ENCODE assay signal across 10 mouse cellular contexts in the genomic region with DNA sequence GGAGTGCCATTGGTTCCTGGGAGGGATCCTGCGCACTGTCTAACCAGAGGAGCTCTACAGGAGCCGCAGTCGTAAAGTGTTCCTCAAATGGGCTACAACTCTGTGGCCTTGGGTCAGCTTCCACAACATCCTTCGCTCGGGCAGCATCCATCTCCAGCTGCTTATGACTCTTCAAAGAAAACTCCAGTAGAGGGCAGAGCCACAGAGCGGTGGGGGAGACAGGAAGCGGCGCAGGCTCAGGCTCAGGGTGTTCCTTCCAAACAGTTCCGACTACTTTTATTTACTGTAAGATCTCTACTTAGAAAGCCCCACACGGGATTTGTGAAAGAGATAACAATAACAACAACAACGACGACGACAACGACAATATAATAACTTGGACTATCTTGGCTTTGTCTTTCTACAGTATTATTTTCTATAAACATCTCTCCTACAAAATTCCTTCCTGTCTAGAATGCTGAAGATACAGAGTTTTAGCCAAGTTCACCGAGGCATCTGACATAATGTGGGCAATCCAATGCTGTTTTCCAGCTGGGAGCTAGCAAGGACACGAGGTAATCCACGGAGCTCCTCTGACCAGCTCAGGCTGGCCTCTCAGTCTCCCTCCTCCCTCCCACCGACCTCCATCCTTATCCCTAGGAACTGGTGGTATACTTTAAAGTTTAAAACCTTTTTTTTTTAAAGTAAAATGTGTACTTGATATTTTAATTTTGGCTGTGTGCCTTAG.
DNase-seq lines count a peak whose midpoint lies in the region; ATAC-seq lines count a peak whose summit lies in the region.
"Had no signal": no experiment of that assay in that cellular context is flagged by ENCODE, and none has a peak within 500 bp of the region (broad histone marks: within the 10 kb centered on the region; RNA-seq: fewer than 3 reads in every experiment).

No protein-coding gene starts in this region.

- 0 out of 2 replicates have a peak overlapping the region, but pooled peaks have one; percentile 14 for H3K27ac ChIP-seq in embryonic facial prominence, embryonic 13.5 days
- H3K27ac ChIP-seq: midbrain, embryonic 12.5 days had no signal

- no peak overlapping the region for H3K4me2 ChIP-seq in embryonic facial prominence, embryonic 13.5 days
- H3K4me2 ChIP-seq: midbrain, embryonic 12.5 days had no signal

- intact Hi-C loops in gastrocnemius, postnatal 14 days (cut with DNase I; ENCODE audit: low total_unique reads) = no loop called here

- no peaks in the 10 kb centered on the region for H3K27me3 ChIP-seq in embryonic facial prominence, embryonic 13.5 days
- H3K27me3 ChIP-seq: midbrain, embryonic 12.5 days had no signal

- H3K4me3 ChIP-seq in embryonic facial prominence, embryonic 13.5 days = no peak overlapping the region
- H3K4me3 ChIP-seq: midbrain, embryonic 12.5 days had no signal

- 51% methylated on average over 18 of the region's 18 CpGs for WGBS in embryonic facial prominence, embryonic 13.5 days

- ATAC-seq in embryonic facial prominence, embryonic 13.5 days (ENCODE audit: insufficient number of reproducible peaks, insufficient read depth, low FRiP score, low TSS enrichment, low read depth) = no peak

- peaks cover 23% of the 10 kb centered on the region for H3K4me1 ChIP-seq in embryonic facial prominence, embryonic 13.5 days
- H3K4me1 ChIP-seq: midbrain, embryonic 12.5 days had no signal

- no peaks in the 10 kb centered on the region for H3K9me3 ChIP-seq in embryonic facial prominence, embryonic 13.5 days
- H3K9me3 ChIP-seq: G1E; midbrain, embryonic 12.5 days had no signal

- DNase-seq in gastrocnemius, postnatal 14 days = peak; percentile 35
- no peak for DNase-seq in gastrocnemius, postnatal 10 days
- DNase-seq in 3T3-L1 (ENCODE audit: low read depth, low spot score) = peak; percentile 9
- DNase-seq in kidney, postnatal 25 days = peak; percentile 51 to 62
- DNase-seq in cerebellum, adult 8-10 months = no peak
- no peak for DNase-seq in urinary bladder, adult 2 months (ENCODE audit: low spot score)
- DNase-seq in urinary bladder, postnatal 25 days (ENCODE audit: low spot score) = no peak

- no peak overlapping the region for H3K9ac ChIP-seq in embryonic facial prominence, embryonic 13.5 days
- H3K9ac ChIP-seq: midbrain, embryonic 12.5 days had no signal

- no peaks in the 10 kb centered on the region for H3K36me3 ChIP-seq in embryonic facial prominence, embryonic 13.5 days
- H3K36me3 ChIP-seq: midbrain, embryonic 12.5 days had no signal

Comparison
In these comparisons a context has a peak if more than half of its experiments do, and no peak if none do; other contexts are left out.
1. DNase-seq: peak in gastrocnemius, postnatal 14 days (single experiment), 3T3-L1 (single experiment) and kidney, postnatal 25 days (2 of 2); none in gastrocnemius, postnatal 10 days (single experiment), cerebellum, adult 8-10 months (single experiment), urinary bladder, adult 2 months (single experiment) and urinary bladder, postnatal 25 days (single experiment).